In genomic region chr11:115323354-115323753, GRCm38 (mm10) we compare ENCODE assay signal across 17 mouse cellular contexts. TPM values are rescaled to one million over a fixed set of nuclear protein-coding genes. Genes with fewer than 3 reads are reported as not detected.
DNase-seq lines count a peak whose midpoint lies in the region; ATAC-seq and TF ChIP-seq lines count a peak whose summit lies in the region.
"Had no signal": no experiment of that assay in that cellular context is flagged by ENCODE, and none has a peak within 500 bp of the region (broad histone marks: within the 10 kb centered on the region; RNA-seq: fewer than 3 reads in every experiment).

No protein-coding gene starts in this region.

- H3K9me3 ChIP-seq in forebrain, embryonic 14.5 days (replicated peaks; ENCODE audit: control insufficient read depth, low read length), result no peaks in the 10 kb centered on the region
- H3K9me3 ChIP-seq in forebrain, embryonic 10.5 days, result no peaks in the 10 kb centered on the region
- H3K9me3 ChIP-seq in midbrain, embryonic 13.5 days, result no peaks in the 10 kb centered on the region
- no peaks in the 10 kb centered on the region for H3K9me3 ChIP-seq in midbrain, embryonic 11.5 days (ENCODE audit: control insufficient read depth, low read length)
- no peaks in the 10 kb centered on the region for H3K9me3 ChIP-seq in hindbrain, embryonic 14.5 days (ENCODE audit: control insufficient read depth, low read length)
- H3K9me3 ChIP-seq in midbrain, embryonic 16.5 days (replicated peaks; ENCODE audit: control insufficient read depth, low read length, poor library complexity, severe bottlenecking), result no peaks in the 10 kb centered on the region

- H3K36me3 ChIP-seq in forebrain, embryonic 14.5 days (ENCODE audit: control insufficient read depth, insufficient read depth, low read length), result no peaks in the 10 kb centered on the region
- H3K36me3 ChIP-seq in forebrain, embryonic 10.5 days (replicated peaks), result no peaks in the 10 kb centered on the region
- H3K36me3 ChIP-seq in midbrain, embryonic 13.5 days, result no peaks in the 10 kb centered on the region
- H3K36me3 ChIP-seq in midbrain, embryonic 11.5 days (ENCODE audit: control insufficient read depth, insufficient read depth, low read length), result no peaks in the 10 kb centered on the region
- no peaks in the 10 kb centered on the region for H3K36me3 ChIP-seq in hindbrain, embryonic 14.5 days (replicated peaks; ENCODE audit: control insufficient read depth, insufficient read depth)
- no peaks in the 10 kb centered on the region for H3K36me3 ChIP-seq in midbrain, embryonic 16.5 days (ENCODE audit: control insufficient read depth, insufficient read depth, low read length)
- no peaks in the 10 kb centered on the region for H3K36me3 ChIP-seq in thymus, adult 2 months (ENCODE audit: control insufficient read depth, insufficient read depth, low read length)

- ATAC-seq in forebrain, embryonic 14.5 days, result no peak
- ATAC-seq in midbrain, embryonic 13.5 days, result no peak
- no peak for ATAC-seq in midbrain, embryonic 11.5 days (ENCODE audit: low FRiP score)
- no peak for ATAC-seq in hindbrain, embryonic 14.5 days (ENCODE audit: low FRiP score)
- no peak for ATAC-seq in midbrain, embryonic 16.5 days
- ATAC-seq: inflammation-experienced regulatory T-cells, adult 6 months had no signal

- WGBS in forebrain, embryonic 14.5 days, result 22% methylated on average over 32 of the region's 32 CpGs
- 30% methylated on average over 32 of the region's 32 CpGs for WGBS in forebrain, embryonic 10.5 days
- WGBS in midbrain, embryonic 13.5 days, result 23% methylated on average over 32 of the region's 32 CpGs
- 21% methylated on average over 32 of the region's 32 CpGs for WGBS in midbrain, embryonic 11.5 days
- 22% methylated on average over 31 of the region's 32 CpGs for WGBS in hindbrain, embryonic 14.5 days
- WGBS in midbrain, embryonic 16.5 days, result 19% methylated on average over 32 of the region's 32 CpGs
- 21% methylated on average over 32 of the region's 32 CpGs for WGBS in thymus, adult 2 months

- no peak for TF ChIP-seq POLR2A in thymus, adult 2 months (IDR thresholded peaks at IDR 0.05; ENCODE audit: control insufficient read depth, extremely low read depth, insufficient read depth, low read length, poor library complexity)

- H3K9ac ChIP-seq in forebrain, embryonic 14.5 days (ENCODE audit: low read length), result no peak overlapping the region
- H3K9ac ChIP-seq in midbrain, embryonic 13.5 days (replicated peaks), result no peak overlapping the region; the same call in 1 of the 2 replicates
- no peak overlapping the region for H3K9ac ChIP-seq in midbrain, embryonic 11.5 days (ENCODE audit: low read length)
- H3K9ac ChIP-seq in hindbrain, embryonic 14.5 days, result no peak overlapping the region
- no peak overlapping the region for H3K9ac ChIP-seq in midbrain, embryonic 16.5 days (ENCODE audit: low read depth, low read length)

- no peak overlapping the region for H3K4me2 ChIP-seq in forebrain, embryonic 14.5 days (ENCODE audit: low read length)
- H3K4me2 ChIP-seq in midbrain, embryonic 13.5 days (replicated peaks), result peak overlapping the region; percentile 5; the same call in 1 of the 2 replicates
- H3K4me2 ChIP-seq in midbrain, embryonic 11.5 days, result no peak overlapping the region
- 0 out of 2 replicates have a peak overlapping the region, but pooled peaks have one; percentile 22 for H3K4me2 ChIP-seq in hindbrain, embryonic 14.5 days (replicated peaks)
- peak overlapping the region; percentile 13; the same call in 1 of the 2 replicates for H3K4me2 ChIP-seq in midbrain, embryonic 16.5 days (ENCODE audit: low read length)
- H3K4me2 ChIP-seq: liver, embryonic 11.5 days had no signal

- H3K27ac ChIP-seq in forebrain, embryonic 14.5 days (ENCODE audit: low read depth, low read length), result no peak overlapping the region
- no peak overlapping the region for H3K27ac ChIP-seq in forebrain, embryonic 10.5 days
- H3K27ac ChIP-seq in midbrain, embryonic 13.5 days, result no peak overlapping the region
- H3K27ac ChIP-seq in midbrain, embryonic 11.5 days (ENCODE audit: low read depth, low read length), result no peak overlapping the region
- no peak overlapping the region for H3K27ac ChIP-seq in hindbrain, embryonic 14.5 days
- no peak overlapping the region for H3K27ac ChIP-seq in midbrain, embryonic 16.5 days (ENCODE audit: low read length)
- no peak overlapping the region for H3K27ac ChIP-seq in thymus, adult 2 months (ENCODE audit: control insufficient read depth, insufficient read depth, low read length)

- TF ChIP-seq CTCF in thymus, adult 2 months (IDR thresholded peaks at IDR 0.05; ENCODE audit: borderline replicate concordance, control insufficient read depth, extremely low read depth, insufficient read depth, low read length, poor library complexity), result no peak

- peak; percentile 33 for DNase-seq in forebrain, embryonic 14.5 days (ENCODE audit: low spot score)
- no peak for DNase-seq in forebrain, embryonic 10.5 days (ENCODE audit: extremely low spot score, low spot score)
- no peak for DNase-seq in midbrain, embryonic 11.5 days (ENCODE audit: low spot score, missing footprints)
- no peak for DNase-seq in hindbrain, embryonic 14.5 days (ENCODE audit: low spot score)
- DNase-seq in layer of hippocampus, adult 11-12 months (ENCODE audit: low spot score), result no peak
- DNase-seq in thymus, adult 2 months, result no peak
- DNase-seq: gastrocnemius, postnatal 14 days; heart, postnatal 10 days; kidney, adult 8-10 months; kidney, postnatal 36 days; lung, adult 2 months; lung, postnatal 4 days had no signal

- H3K4me1 ChIP-seq in forebrain, embryonic 14.5 days (ENCODE audit: control insufficient read depth, insufficient read depth, low read length), result no peaks in the 10 kb centered on the region
- peaks cover 39% of the 10 kb centered on the region for H3K4me1 ChIP-seq in forebrain, embryonic 10.5 days
- peaks cover 34% of the 10 kb centered on the region for H3K4me1 ChIP-seq in midbrain, embryonic 13.5 days (replicated peaks)
- peaks cover 6% of the 10 kb centered on the region for H3K4me1 ChIP-seq in midbrain, embryonic 11.5 days (ENCODE audit: control insufficient read depth, insufficient read depth, low read length)
- H3K4me1 ChIP-seq in hindbrain, embryonic 14.5 days (replicated peaks; ENCODE audit: control insufficient read depth, insufficient read depth, low read length), result no peaks in the 10 kb centered on the region; the same call in 1 of the 2 replicates
- H3K4me1 ChIP-seq in midbrain, embryonic 16.5 days (ENCODE audit: control insufficient read depth, insufficient read depth, low read length), result peaks cover 2% of the 10 kb centered on the region; the same call in 1 of the 2 replicates
- H3K4me1 ChIP-seq in thymus, adult 2 months (replicated peaks; ENCODE audit: control insufficient read depth, insufficient read depth, low read length), result no peaks in the 10 kb centered on the region

- no peak overlapping the region for H3K4me3 ChIP-seq in forebrain, embryonic 14.5 days (ENCODE audit: low read depth, low read length)
- H3K4me3 ChIP-seq in forebrain, embryonic 10.5 days, result no peak overlapping the region; the same call in 1 of the 2 replicates
- H3K4me3 ChIP-seq in midbrain, embryonic 13.5 days (replicated peaks), result no peak overlapping the region
- H3K4me3 ChIP-seq in midbrain, embryonic 11.5 days (ENCODE audit: low read depth, low read length), result no peak overlapping the region
- H3K4me3 ChIP-seq in hindbrain, embryonic 14.5 days (replicated peaks; ENCODE audit: low read length), result no peak overlapping the region
- no peak overlapping the region for H3K4me3 ChIP-seq in midbrain, embryonic 16.5 days (ENCODE audit: low read depth, low read length)
- no peak overlapping the region for H3K4me3 ChIP-seq in thymus, adult 2 months (ENCODE audit: control insufficient read depth, insufficient read depth, low read length)

- H3K27me3 ChIP-seq in forebrain, embryonic 14.5 days (replicated peaks; ENCODE audit: control insufficient read depth, insufficient read depth, low read length), result peaks cover 66% of the 10 kb centered on the region
- H3K27me3 ChIP-seq in forebrain, embryonic 10.5 days (ENCODE audit: poor library complexity, severe bottlenecking), result peaks cover 94% of the 10 kb centered on the region
- peaks cover 77% of the 10 kb centered on the region for H3K27me3 ChIP-seq in midbrain, embryonic 13.5 days
- H3K27me3 ChIP-seq in midbrain, embryonic 11.5 days (ENCODE audit: control insufficient read depth, insufficient read depth, low read length), result peaks cover 61% of the 10 kb centered on the region
- peaks cover 71% of the 10 kb centered on the region for H3K27me3 ChIP-seq in hindbrain, embryonic 14.5 days (ENCODE audit: control insufficient read depth, insufficient read depth, low read length)
- H3K27me3 ChIP-seq in midbrain, embryonic 16.5 days (ENCODE audit: control insufficient read depth, insufficient read depth, low read depth, low read length), result peaks cover 55% of the 10 kb centered on the region
- peaks cover 34% of the 10 kb centered on the region; the same call in 1 of the 2 replicates for H3K27me3 ChIP-seq in thymus, adult 2 months (ENCODE audit: control insufficient read depth, insufficient read depth, low read length)

RNA-seq across cellular contexts. Expression of gene Ush1g, which starts 1.5 kb away (rescaled TPM):
- not detected in 2 replicates for polyA plus RNA-seq in forebrain, embryonic 14.5 days (2014; fragmentation: Nextera tagmentation; extraction: Ambion mirVana)
- 0.05 TPM in 1 of 2 replicates, not detected in the other for polyA plus RNA-seq in forebrain, embryonic 10.5 days (2016; fragmentation: Nextera tagmentation; extraction: Ambion mirVana)
- polyA plus RNA-seq in midbrain, embryonic 13.5 days (2015; fragmentation: Nextera tagmentation; extraction: Ambion mirVana), result 0.05 TPM in 1 of 2 replicates, not detected in the other
- 0.08 TPM in 1 of 2 replicates, not detected in the other for polyA plus RNA-seq in midbrain, embryonic 11.5 days (2014; fragmentation: Nextera tagmentation; extraction: Ambion mirVana)
- 0.15 TPM in 1 of 2 replicates, not detected in the other for polyA plus RNA-seq in hindbrain, embryonic 14.5 days (2014; fragmentation: Nextera tagmentation; extraction: Ambion mirVana)
- 0.10 and 0.20 TPM in 2 replicates for polyA plus RNA-seq in midbrain, embryonic 16.5 days (2015; fragmentation: Nextera tagmentation; extraction: Ambion mirVana)
- polyA plus RNA-seq in thymus, adult 2 months (2012; rRNA removed), result 0.05 and 0.11 TPM in 2 replicates
- polyA plus RNA-seq: inflammation-experienced regulatory T-cells, adult 6 months; thymus, postnatal 0 days had no signal

RNA-seq across cellular contexts. Expression of gene Otop3, which starts 11.2 kb away (rescaled TPM):
- polyA plus RNA-seq in forebrain, embryonic 14.5 days (2014; fragmentation: Nextera tagmentation; extraction: Ambion mirVana), result 0.06 and 0.09 TPM in 2 replicates
- polyA plus RNA-seq in forebrain, embryonic 10.5 days (2016; fragmentation: Nextera tagmentation; extraction: Ambion mirVana), result not detected in 2 replicates
- 0.30 and 0.35 TPM in 2 replicates for polyA plus RNA-seq in midbrain, embryonic 13.5 days (2015; fragmentation: Nextera tagmentation; extraction: Ambion mirVana)
- polyA plus RNA-seq in midbrain, embryonic 11.5 days (2014; fragmentation: Nextera tagmentation; extraction: Ambion mirVana), result 0.18 and 0.34 TPM in 2 replicates
- polyA plus RNA-seq in hindbrain, embryonic 14.5 days (2014; fragmentation: Nextera tagmentation; extraction: Ambion mirVana), result 1.8 and 1.9 TPM in 2 replicates
- 0.78 and 0.80 TPM in 2 replicates for polyA plus RNA-seq in midbrain, embryonic 16.5 days (2015; fragmentation: Nextera tagmentation; extraction: Ambion mirVana)
- polyA plus RNA-seq in thymus, adult 2 months (2012; rRNA removed), result 0.06 and 0.12 TPM in 2 replicates
- polyA plus RNA-seq: inflammation-experienced regulatory T-cells, adult 6 months; liver, embryonic 11.5 days; thymus, postnatal 0 days had no signal

RNA-seq across cellular contexts. Expression of gene Otop2, which starts 16.4 kb away (rescaled TPM):
- not detected in 2 replicates for polyA plus RNA-seq in forebrain, embryonic 14.5 days (2014; fragmentation: Nextera tagmentation; extraction: Ambion mirVana)
- polyA plus RNA-seq in forebrain, embryonic 10.5 days (2016; fragmentation: Nextera tagmentation; extraction: Ambion mirVana), result 0.12 TPM in 1 of 2 replicates, not detected in the other
- polyA plus RNA-seq in midbrain, embryonic 13.5 days (2015; fragmentation: Nextera tagmentation; extraction: Ambion mirVana), result not detected in 2 replicates
- not detected in 2 replicates for polyA plus RNA-seq in midbrain, embryonic 11.5 days (2014; fragmentation: Nextera tagmentation; extraction: Ambion mirVana)
- 0.08 and 0.14 TPM in 2 replicates for polyA plus RNA-seq in hindbrain, embryonic 14.5 days (2014; fragmentation: Nextera tagmentation; extraction: Ambion mirVana)
- 0.09 and 0.29 TPM in 2 replicates for polyA plus RNA-seq in midbrain, embryonic 16.5 days (2015; fragmentation: Nextera tagmentation; extraction: Ambion mirVana)
- 0.26 and 0.32 TPM in 2 replicates for polyA plus RNA-seq in thymus, adult 2 months (2012; rRNA removed)
- polyA plus RNA-seq: inflammation-experienced regulatory T-cells, adult 6 months; liver, embryonic 11.5 days; thymus, postnatal 0 days had no signal

RNA-seq across cellular contexts. Expression of gene Fads6, which starts 25.9 kb away (rescaled TPM):
- 0.24 and 0.40 TPM in 2 replicates for polyA plus RNA-seq in forebrain, embryonic 14.5 days (2014; fragmentation: Nextera tagmentation; extraction: Ambion mirVana)
- polyA plus RNA-seq in forebrain, embryonic 10.5 days (2016; fragmentation: Nextera tagmentation; extraction: Ambion mirVana), result 0.45 and 0.49 TPM in 2 replicates
- 0.41 and 0.43 TPM in 2 replicates for polyA plus RNA-seq in midbrain, embryonic 13.5 days (2015; fragmentation: Nextera tagmentation; extraction: Ambion mirVana)
- polyA plus RNA-seq in midbrain, embryonic 11.5 days (2014; fragmentation: Nextera tagmentation; extraction: Ambion mirVana), result 0.23 and 0.28 TPM in 2 replicates
- 1.4 and 1.5 TPM in 2 replicates for polyA plus RNA-seq in hindbrain, embryonic 14.5 days (2014; fragmentation: Nextera tagmentation; extraction: Ambion mirVana)
- 0.91 and 1.4 TPM in 2 replicates for polyA plus RNA-seq in midbrain, embryonic 16.5 days (2015; fragmentation: Nextera tagmentation; extraction: Ambion mirVana)
- 1.6 and 2.1 TPM in 2 replicates for polyA plus RNA-seq in thymus, adult 2 months (2012; rRNA removed)

RNA-seq across cellular contexts. Expression of gene Hid1, which starts 44.2 kb away (rescaled TPM):
- polyA plus RNA-seq in forebrain, embryonic 14.5 days (2014; fragmentation: Nextera tagmentation; extraction: Ambion mirVana), result 32.0 and 36.3 TPM in 2 replicates
- 16.2 and 18.2 TPM in 2 replicates for polyA plus RNA-seq in forebrain, embryonic 10.5 days (2016; fragmentation: Nextera tagmentation; extraction: Ambion mirVana)
- polyA plus RNA-seq in midbrain, embryonic 13.5 days (2015; fragmentation: Nextera tagmentation; extraction: Ambion mirVana), result 47.4 and 48.0 TPM in 2 replicates
- 17.8 and 18.3 TPM in 2 replicates for polyA plus RNA-seq in midbrain, embryonic 11.5 days (2014; fragmentation: Nextera tagmentation; extraction: Ambion mirVana)
- polyA plus RNA-seq in hindbrain, embryonic 14.5 days (2014; fragmentation: Nextera tagmentation; extraction: Ambion mirVana), result 44.5 and 50.2 TPM in 2 replicates
- 68.6 and 75.2 TPM in 2 replicates for polyA plus RNA-seq in midbrain, embryonic 16.5 days (2015; fragmentation: Nextera tagmentation; extraction: Ambion mirVana)
- 127 and 143 TPM in 2 replicates for polyA plus RNA-seq in thymus, adult 2 months (2012; rRNA removed)

Comparison
In these comparisons a context has a peak if more than half of its experiments do, and no peak if none do; other contexts are left out.
1. H3K4me2 ChIP-seq: peak in midbrain, embryonic 13.5 days (single experiment), hindbrain, embryonic 14.5 days (single experiment) and midbrain, embryonic 16.5 days (single experiment); none in forebrain, embryonic 14.5 days (single experiment) and midbrain, embryonic 11.5 days (single experiment).